Mouse (Mus musculus) hindbrain, embryonic 16.5 days (tissue): ENCODE measurements at regions not wholly inside any gene's neighbourhood (a gene's known extent, or its start where the extent isn't known, plus 50 kb on each side); places are given as distances from the start of the nearest gene placed in this dataset.

Experiments
- ATAC-seq: fragments of 200-750 bp; cut with Nextera tagmentation; 2 replicates; pipeline ENCODE4 v1.8.0; 2017; ENCODE audit warnings: moderate TSS enrichment, moderate library complexity
- H3K27ac ChIP-seq: fragments of 300-500 bp; sonication (generic); 2 replicates; pipeline ENCODE4 v1.5.1; 2014; ENCODE audit warnings: low read depth, mild to moderate bottlenecking, control low read depth, low read length, moderate library complexity
- H3K27me3 ChIP-seq: fragments of 300-500 bp; sonication (generic); replicated peaks from 2 replicates; pipeline ENCODE4 v1.6.1; 2014; ENCODE audit warnings: low read length; ENCODE audit not compliant: control insufficient read depth, insufficient read depth
- H3K36me3 ChIP-seq: fragments of 300-500 bp; sonication (generic); 2 replicates; pipeline ENCODE4 v1.6.1; 2014; ENCODE audit warnings: mild to moderate bottlenecking, low read length, moderate library complexity, mixed read lengths; ENCODE audit not compliant: control insufficient read depth, insufficient read depth
- H3K4me1 ChIP-seq: fragments of 300-500 bp; sonication (generic); 2 replicates; pipeline ENCODE4 v1.6.1; 2014; ENCODE audit warnings: low read depth, low read length; ENCODE audit not compliant: control insufficient read depth, insufficient read depth
- H3K4me2 ChIP-seq: fragments of 300-500 bp; sonication (generic); 2 replicates; pipeline ENCODE4 v1.6.1; 2014; ENCODE audit warnings: mild to moderate bottlenecking, low read length, control low read depth, moderate library complexity
- H3K4me3 ChIP-seq: fragments of 300-500 bp; sonication (generic); 2 replicates; pipeline ENCODE4 v1.5.1; 2014; ENCODE audit warnings: mild to moderate bottlenecking, low read length, control low read depth, moderate library complexity
- H3K9ac ChIP-seq: fragments of 300-500 bp; sonication (generic); 2 replicates; pipeline ENCODE4 v1.6.1; 2014; ENCODE audit warnings: low read depth, mild to moderate bottlenecking, control low read depth, low read length, moderate library complexity
- H3K9me3 ChIP-seq: fragments of 300-500 bp; sonication (generic); 2 replicates; pipeline ENCODE4 v1.6.1; 2014; ENCODE audit warnings: mild to moderate bottlenecking, low read length, moderate library complexity; ENCODE audit not compliant: control insufficient read depth
- WGBS: fragments of 180-500 bp; shearing (Covaris S2); extraction: QIAGEN DNeasy Blood & Tissue Kit; methylation state at CpG from one replicate; pipeline ENCODE4 v1.1.7; 2014; 5-methylcytosine and 5-hydroxymethylcytosine counted together

DNA sequence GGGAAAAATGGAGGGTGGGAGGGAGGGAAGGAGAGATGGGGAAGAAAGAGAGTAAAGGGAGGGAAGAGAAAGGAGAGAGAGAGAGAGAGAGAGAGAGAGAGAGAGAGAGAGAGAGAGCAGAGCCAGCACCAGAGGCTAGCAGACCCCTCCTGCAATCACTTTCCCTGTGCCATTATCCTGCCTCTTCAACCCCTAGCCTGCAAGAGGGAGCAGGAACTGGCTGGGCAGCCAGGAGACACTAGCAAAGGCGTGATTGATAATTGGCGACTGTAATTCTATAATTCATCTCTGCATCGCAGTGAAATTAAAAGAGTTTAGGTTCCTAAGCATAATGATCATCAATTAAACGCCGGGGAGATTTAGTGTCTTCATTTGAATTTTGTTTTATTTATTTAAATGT is 190.1 kb upstream of the 4931429L15Rik start:
- H3K9me3 ChIP-seq, result no peaks in the 10 kb centered on the region; the same call in 1 of the 2 replicates
- peaks cover under 1% of the 10 kb centered on the region; the same call in 1 of the 2 replicates for H3K4me1 ChIP-seq
- WGBS, result 54% methylated on average over 5 of the region's 5 CpGs
- no peak overlapping the region for H3K4me3 ChIP-seq
- H3K9ac ChIP-seq, result no peak overlapping the region
- no peak overlapping the region for H3K4me2 ChIP-seq
- ATAC-seq, result no peak
- no peaks in the 10 kb centered on the region for H3K27me3 ChIP-seq
- H3K27ac ChIP-seq, result no peak overlapping the region
- H3K36me3 ChIP-seq, result no peaks in the 10 kb centered on the region

DNA sequence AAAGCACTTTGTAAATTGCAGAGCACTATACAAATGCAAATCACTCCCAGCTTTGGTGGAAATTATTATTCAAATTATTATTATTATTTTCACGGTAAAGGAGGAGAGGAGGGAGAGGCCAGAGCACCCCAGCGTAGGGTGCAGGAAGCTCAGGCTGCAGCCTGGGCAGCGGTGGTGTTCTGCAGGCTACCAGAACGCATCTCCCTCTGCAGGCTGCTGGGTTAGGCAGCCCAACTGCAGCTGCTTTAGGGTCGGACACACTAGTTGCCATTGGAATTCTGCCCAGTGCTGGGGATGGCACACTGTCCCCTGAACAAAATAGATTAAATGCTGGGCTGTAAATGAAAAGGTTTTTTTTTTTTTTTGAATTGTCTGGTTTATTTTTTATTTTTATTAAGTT is 189.7 kb upstream of the 4931429L15Rik start:
- H3K27ac ChIP-seq, result no peak overlapping the region; the same call in 1 of the 2 replicates
- H3K9ac ChIP-seq, result no peak overlapping the region
- H3K4me1 ChIP-seq, result peaks cover 5% of the 10 kb centered on the region; the same call in 1 of the 2 replicates
- no peaks in the 10 kb centered on the region; the same call in 1 of the 2 replicates for H3K9me3 ChIP-seq
- no peak for ATAC-seq
- H3K4me2 ChIP-seq, result no peak overlapping the region
- no peaks in the 10 kb centered on the region for H3K27me3 ChIP-seq
- H3K4me3 ChIP-seq, result no peak overlapping the region
- 11% methylated on average over 5 of the region's 5 CpGs for WGBS
- H3K36me3 ChIP-seq, result no peaks in the 10 kb centered on the region

- Histone ChIP-seq H3K27ac (no peak overlapping the region), H3K27me3 (no peaks in the 10 kb centered on the region), H3K9me3 (no peaks in the 10 kb centered on the region), H3K4me3 (no peak overlapping the region), H3K4me1 (peaks cover 15% of the 10 kb centered on the region), H3K9ac (no peak overlapping the region), H3K4me2 (no peak overlapping the region), H3K36me3 (no peaks in the 10 kb centered on the region)
- whole genome bisulfite sequencing, result 88% methylated on average over 4 of the region's 4 CpGs
- ATAC-seq, result no peak
Observed at GRCm38 (mm10) chr9:46507036-46507435, 187.2 kb upstream of the 4931429L15Rik start.

- H3K27me3 ChIP-seq, result no peaks in the 10 kb centered on the region
- 24% methylated on average over 12 of the region's 12 CpGs for WGBS
- H3K9ac ChIP-seq, result no peak overlapping the region
- no peak overlapping the region for H3K4me3 ChIP-seq
- H3K4me1 ChIP-seq, result peaks cover 15% of the 10 kb centered on the region
- no peak overlapping the region for H3K27ac ChIP-seq
- H3K36me3 ChIP-seq, result no peaks in the 10 kb centered on the region
- no peak overlapping the region for H3K4me2 ChIP-seq
- no peak for ATAC-seq
- H3K9me3 ChIP-seq, result no peaks in the 10 kb centered on the region
Observed at GRCm38 (mm10) chr9:46504536-46504935, 184.8 kb upstream of the 4931429L15Rik start.

DNA sequence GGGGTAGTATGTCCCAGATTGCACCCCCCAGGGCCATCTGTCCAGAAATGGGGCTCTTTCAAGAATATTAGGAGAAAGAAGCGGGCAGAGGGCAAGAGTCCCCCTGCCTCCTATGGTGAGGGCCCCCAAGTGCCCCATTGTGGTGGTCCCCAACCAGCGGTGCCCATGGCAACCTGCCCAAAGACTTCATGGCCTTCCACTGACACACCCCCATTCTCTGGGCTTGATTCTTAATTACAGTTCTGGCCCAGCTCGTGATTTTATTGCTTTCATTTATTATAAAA is 184.3 kb upstream of the 4931429L15Rik start:
- H3K4me3 ChIP-seq, result no peak overlapping the region
- H3K4me1 ChIP-seq, result peaks cover 15% of the 10 kb centered on the region
- H3K27me3 ChIP-seq, result no peaks in the 10 kb centered on the region
- 20% methylated on average over 3 of the region's 3 CpGs for WGBS
- no peak overlapping the region for H3K9ac ChIP-seq
- no peaks in the 10 kb centered on the region for H3K36me3 ChIP-seq
- no peaks in the 10 kb centered on the region for H3K9me3 ChIP-seq
- H3K27ac ChIP-seq, result no peak overlapping the region
- ATAC-seq, result peak; percentile 40; the same call in 1 of the 2 replicates
- H3K4me2 ChIP-seq, result 0 out of 2 replicates have a peak overlapping the region, but pooled peaks have one; percentile 10

GRCm38 (mm10) chr9:46503321-46504132 is 183.7 kb upstream of the 4931429L15Rik start:
- 0 out of 2 replicates have a peak overlapping the region, but pooled peaks have one; percentile 10 for H3K4me2 ChIP-seq
- no peaks in the 10 kb centered on the region for H3K9me3 ChIP-seq
- H3K36me3 ChIP-seq, result no peaks in the 10 kb centered on the region
- ATAC-seq, result peak; percentile 63; the same call in 1 of the 2 replicates
- no peaks in the 10 kb centered on the region for H3K27me3 ChIP-seq
- peaks cover 15% of the 10 kb centered on the region for H3K4me1 ChIP-seq
- no peak overlapping the region for H3K9ac ChIP-seq
- 48% methylated on average over 8 of the region's 8 CpGs for WGBS
- H3K4me3 ChIP-seq, result no peak overlapping the region
- no peak overlapping the region for H3K27ac ChIP-seq

DNA sequence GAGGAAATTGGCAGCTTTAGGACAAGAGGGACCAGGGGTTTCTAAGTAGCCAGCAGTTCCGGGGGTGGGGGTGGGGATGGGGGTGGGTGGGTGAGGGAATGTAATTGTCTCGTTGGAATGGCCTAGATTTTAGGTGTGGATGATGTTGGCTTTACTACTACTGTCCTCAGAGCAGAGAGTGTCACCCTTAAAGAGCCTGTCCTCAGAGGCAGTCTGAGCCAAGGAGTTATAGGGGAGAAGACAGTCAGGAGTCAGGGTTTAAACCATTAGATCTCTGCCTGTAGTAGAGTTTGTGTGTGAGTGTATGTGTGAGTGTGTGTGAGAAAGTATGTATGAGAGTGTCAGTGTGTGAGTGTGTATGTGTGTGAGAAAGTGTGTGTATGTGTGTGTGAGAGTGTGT is 179.6 kb upstream of the 4931429L15Rik start:
- Histone ChIP-seq H3K27me3 (no peaks in the 10 kb centered on the region), H3K4me2 (no peak overlapping the region), H3K4me3 (no peak overlapping the region), H3K36me3 (no peaks in the 10 kb centered on the region), H3K9me3 (no peaks in the 10 kb centered on the region), H3K9ac (no peak overlapping the region), H3K27ac (no peak overlapping the region), H3K4me1 (peaks cover 13% of the 10 kb centered on the region)
- no peak for ATAC-seq
- WGBS, result 22% methylated on average over 2 of the region's 2 CpGs

DNA sequence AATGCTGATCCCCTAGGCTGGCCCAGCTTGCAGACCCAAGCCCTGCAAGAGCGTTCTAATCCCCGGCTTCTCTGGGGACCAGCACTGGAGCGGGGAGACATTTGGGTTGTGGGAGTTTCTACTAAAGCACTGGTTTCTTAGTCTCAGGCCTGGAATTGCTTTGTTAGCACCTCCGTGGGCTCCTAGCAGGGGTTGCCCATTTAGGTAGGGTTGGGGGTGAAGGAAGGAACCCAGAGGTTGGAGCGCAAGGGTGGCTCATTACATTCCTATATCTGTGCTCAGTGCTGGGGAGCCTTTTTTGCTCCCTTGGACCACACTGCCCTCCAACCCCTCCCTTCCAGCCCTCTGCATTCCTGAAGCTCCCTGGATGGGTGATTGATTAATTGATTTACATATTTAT is 179.1 kb upstream of the 4931429L15Rik start:
- H3K36me3 ChIP-seq, result no peaks in the 10 kb centered on the region
- no peak overlapping the region for H3K4me2 ChIP-seq
- no peak overlapping the region for H3K27ac ChIP-seq
- no peak for ATAC-seq
- no peaks in the 10 kb centered on the region for H3K9me3 ChIP-seq
- H3K4me3 ChIP-seq, result no peak overlapping the region
- WGBS, result 58% methylated on average over 5 of the region's 5 CpGs
- peaks cover 9% of the 10 kb centered on the region for H3K4me1 ChIP-seq
- no peak overlapping the region for H3K9ac ChIP-seq
- no peaks in the 10 kb centered on the region for H3K27me3 ChIP-seq

DNA sequence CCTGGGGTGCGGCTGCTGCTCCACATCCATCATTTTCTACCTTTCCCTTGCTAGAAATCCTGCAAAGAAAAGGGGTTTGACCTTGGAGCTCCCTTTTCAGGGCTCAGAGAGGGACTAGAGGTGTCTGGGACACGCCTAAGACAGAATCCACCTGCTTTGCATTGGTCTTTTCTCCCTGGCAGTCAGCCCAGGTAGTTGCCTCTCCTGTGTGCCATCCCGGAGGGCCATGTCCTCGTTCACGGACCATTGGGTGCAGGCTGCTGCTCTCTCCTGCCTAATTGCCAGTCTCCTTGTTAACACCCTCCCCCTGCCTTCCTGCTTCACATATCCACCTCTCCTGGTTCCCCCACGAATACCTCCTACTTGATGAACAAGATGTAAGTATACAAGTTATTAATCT is 175.5 kb upstream of the 4931429L15Rik start:
- H3K27me3 ChIP-seq, result no peaks in the 10 kb centered on the region
- peaks cover 4% of the 10 kb centered on the region; the same call in 1 of the 2 replicates for H3K4me1 ChIP-seq
- no peak overlapping the region for H3K4me2 ChIP-seq
- 43% methylated on average over 6 of the region's 6 CpGs for WGBS
- H3K9me3 ChIP-seq, result no peaks in the 10 kb centered on the region
- H3K4me3 ChIP-seq, result no peak overlapping the region
- ATAC-seq, result no peak
- H3K27ac ChIP-seq, result 0 out of 2 replicates have a peak overlapping the region, but pooled peaks have one; percentile 18
- H3K36me3 ChIP-seq, result no peaks in the 10 kb centered on the region
- no peak overlapping the region for H3K9ac ChIP-seq
